Mouse (Mus musculus) myocyte (in vitro differentiated cells): ENCODE results near the gene Klhl21. TPM values are rescaled to one million over a fixed set of nuclear protein-coding genes. Genes with fewer than 3 reads are reported as not detected.

Experiments
- H3K27me3 ChIP-seq: one replicate; pipeline ENCODE4 v1.6.1; 2011; ENCODE audit not compliant: control insufficient read depth, insufficient read depth, insufficient read length
- H3K36me3 ChIP-seq: one replicate; pipeline ENCODE4 v1.6.1; 2011; ENCODE audit not compliant: control insufficient read depth, insufficient read depth
- H3K4me2 ChIP-seq: one replicate; pipeline ENCODE4 v1.6.1; 2011; ENCODE audit warnings: low read depth, control low read depth
- H3K4me3 ChIP-seq: one replicate; pipeline ENCODE4 v1.5.1; 2011; ENCODE audit warnings: mild to moderate bottlenecking, control low read depth, moderate library complexity
- H3K79me2 ChIP-seq: one replicate; pipeline ENCODE4 v1.6.1; 2011; ENCODE audit not compliant: control insufficient read depth, insufficient read depth
- H3ac ChIP-seq: one replicate; pipeline ENCODE4 v1.6.1; 2011; ENCODE audit not compliant: control insufficient read depth, insufficient read length
- CEBPB ChIP-seq: IDR thresholded peaks from 2 replicates; pipeline ENCODE4 v1.6.1; 2011; ENCODE audit warnings: mild to moderate bottlenecking, moderate library complexity; ENCODE audit not compliant: poor library complexity, insufficient read depth, severe bottlenecking
- E2F4 ChIP-seq: IDR thresholded peaks from one replicate; pipeline ENCODE4 v1.6.1; 2011; ENCODE audit warnings: mild to moderate bottlenecking, control low read depth, moderate library complexity; ENCODE audit not compliant: insufficient read depth
- MAX ChIP-seq: IDR thresholded peaks from one replicate; pipeline ENCODE4 v1.6.1; 2011; ENCODE audit warnings: low read depth, mild to moderate bottlenecking, control low read depth
- MYOD1 ChIP-seq, 3 experiments: IDR thresholded peaks; one replicate each; pipeline ENCODE4 v1.6.1; 2011; ENCODE audit warnings: control low read depth in 2 of 3, low read depth in 2 of 3, mild to moderate bottlenecking in 2 of 3, moderate library complexity in 1 of 3; ENCODE audit not compliant: insufficient read length in 2 of 3, control insufficient read depth in 1 of 3
- MYOG ChIP-seq, 3 experiments: IDR thresholded peaks; one replicate each; pipeline ENCODE4 v1.6.1; 2011; ENCODE audit warnings: control low read depth in 2 of 3, low read depth in 2 of 3, mild to moderate bottlenecking in 2 of 3; ENCODE audit not compliant: insufficient read length in 2 of 3, control insufficient read depth in 1 of 3, insufficient read depth in 1 of 3
- POLR2A ChIP-seq: IDR thresholded peaks from one replicate; pipeline ENCODE4 v1.6.1; 2011; ENCODE audit warnings: low read depth, mild to moderate bottlenecking, control low read depth, moderate library complexity; ENCODE audit not compliant: insufficient read length
- POLR2AphosphoS2 ChIP-seq: IDR thresholded peaks from one replicate; pipeline ENCODE4 v1.6.1; 2011; ENCODE audit warnings: low read depth, control low read depth; ENCODE audit not compliant: insufficient read length
- REST ChIP-seq: IDR thresholded peaks from one replicate; pipeline ENCODE4 v1.6.1; 2011; ENCODE audit warnings: mild to moderate bottlenecking, control low read depth, moderate library complexity; ENCODE audit not compliant: insufficient read depth, insufficient read length
- SRF ChIP-seq: IDR thresholded peaks from one replicate; pipeline ENCODE4 v1.6.1; 2011; ENCODE audit warnings: low read depth; ENCODE audit not compliant: control insufficient read depth, insufficient read length
- TCF12 ChIP-seq: IDR thresholded peaks from one replicate; pipeline ENCODE4 v1.6.1; 2011; ENCODE audit warnings: mild to moderate bottlenecking, control low read depth; ENCODE audit not compliant: poor library complexity, insufficient read depth, severe bottlenecking
- TCF3 ChIP-seq: IDR thresholded peaks from one replicate; pipeline ENCODE4 v1.6.1; 2011; ENCODE audit warnings: low read depth, control low read depth; ENCODE audit not compliant: insufficient read length
- USF1 ChIP-seq: IDR thresholded peaks from one replicate; pipeline ENCODE4 v1.6.1; 2011; ENCODE audit warnings: low read depth, mild to moderate bottlenecking, control low read depth, moderate library complexity
- polyA plus RNA-seq: library from polyadenylated mRNA; unstranded; fragments of >200 nt; fragmentation: generic; extraction: Trizol; gene quantifications from one replicate; pipeline ENCODE4 v1.2.1, GENCODE M21; 2012; ENCODE audit warnings: missing spikeins

Klhl21 gene
- polyA plus RNA-seq, 1 experiment, result 25.8 TPM

GRCm38 (mm10) chr4:152012109-152012508 is 3.5 kb downstream of the Klhl21 start:
- no peak overlapping the region for H3ac ChIP-seq
- H3K4me3 ChIP-seq, result peak overlapping the region; percentile 55
- H3K27me3 ChIP-seq, result no peaks in the 10 kb centered on the region
- peak overlapping the region; percentile 98 for H3K4me2 ChIP-seq
- H3K79me2 ChIP-seq, result peaks cover 46% of the 10 kb centered on the region
- peaks cover 6% of the 10 kb centered on the region for H3K36me3 ChIP-seq
- TF ChIP-seq POLR2AphosphoS2 (no peak), MYOG (IDR thresholded peaks at IDR 0.05; ENCODE audit: control insufficient read depth in 1 of 3, insufficient read depth in 1 of 3, insufficient read length in 2 of 3, low read depth in 2 of 3) (peak in 2 of 3 experiments; percentile 30 to 72), MYOD1 (IDR thresholded peaks at IDR 0.05; ENCODE audit: control insufficient read depth in 1 of 3, insufficient read length in 2 of 3, low read depth in 2 of 3) (peak in 2 of 3 experiments; percentile 46 to 79)

GRCm38 (mm10) chr4:152013036-152013813 is 4.6 kb downstream of the Klhl21 start:
- Histone ChIP-seq H3K36me3 (peaks cover 10% of the 10 kb centered on the region), H3K79me2 (peaks cover 46% of the 10 kb centered on the region), H3K4me3 (no peak overlapping the region), H3K27me3 (no peaks in the 10 kb centered on the region), H3ac (no peak overlapping the region), H3K4me2 (peak overlapping the region; percentile 98)
- TF ChIP-seq MYOD1 (IDR thresholded peaks at IDR 0.05; ENCODE audit: control insufficient read depth in 1 of 3, insufficient read length in 2 of 3, low read depth in 2 of 3) (peak in 2 of 3 experiments; percentile 13 to 14), POLR2AphosphoS2 (no peak), SRF (no peak)

DNA sequence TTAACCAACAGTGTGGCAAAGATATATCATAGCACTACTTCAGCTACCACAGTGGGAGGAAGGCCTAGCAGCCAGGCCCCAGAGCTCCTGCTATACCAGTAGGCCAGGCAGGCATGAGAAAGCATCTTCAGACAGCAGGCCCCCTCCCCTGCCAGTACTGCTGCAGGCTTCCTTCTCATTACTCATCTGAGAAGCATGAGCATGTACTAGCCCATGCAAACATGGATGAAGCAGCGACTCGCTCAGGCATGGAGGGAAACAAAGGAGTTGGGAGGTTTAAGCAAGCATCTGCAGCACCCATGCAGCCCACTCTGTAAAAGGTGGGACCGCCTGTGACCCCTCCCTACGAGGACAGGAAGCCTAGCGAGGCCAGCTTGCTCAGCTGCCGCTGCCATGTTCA is 10.5 kb downstream of the Klhl21 start:
- H3K27me3 ChIP-seq, result no peaks in the 10 kb centered on the region
- no peak overlapping the region for H3K4me3 ChIP-seq
- no peak overlapping the region for H3ac ChIP-seq
- no peak overlapping the region for H3K4me2 ChIP-seq
- H3K36me3 ChIP-seq, result peaks cover 14% of the 10 kb centered on the region
- peaks cover 7% of the 10 kb centered on the region for H3K79me2 ChIP-seq
- no peak for TF ChIP-seq POLR2AphosphoS2
- no peak for TF ChIP-seq TCF12
- TF ChIP-seq POLR2A, result no peak
- TF ChIP-seq TCF3, result no peak
- TF ChIP-seq CEBPB, result no peak
- no peak for TF ChIP-seq MAX
- no peak for TF ChIP-seq USF1
- TF ChIP-seq SRF, result no peak
- no peak for TF ChIP-seq MYOD1 (IDR thresholded peaks at IDR 0.05; ENCODE audit: control insufficient read depth in 1 of 3, insufficient read length in 2 of 3, low read depth in 2 of 3)
- TF ChIP-seq REST, result no peak
- TF ChIP-seq MYOG (IDR thresholded peaks at IDR 0.05; ENCODE audit: control insufficient read depth in 1 of 3, insufficient read depth in 1 of 3, insufficient read length in 2 of 3, low read depth in 2 of 3), result no peak

DNA sequence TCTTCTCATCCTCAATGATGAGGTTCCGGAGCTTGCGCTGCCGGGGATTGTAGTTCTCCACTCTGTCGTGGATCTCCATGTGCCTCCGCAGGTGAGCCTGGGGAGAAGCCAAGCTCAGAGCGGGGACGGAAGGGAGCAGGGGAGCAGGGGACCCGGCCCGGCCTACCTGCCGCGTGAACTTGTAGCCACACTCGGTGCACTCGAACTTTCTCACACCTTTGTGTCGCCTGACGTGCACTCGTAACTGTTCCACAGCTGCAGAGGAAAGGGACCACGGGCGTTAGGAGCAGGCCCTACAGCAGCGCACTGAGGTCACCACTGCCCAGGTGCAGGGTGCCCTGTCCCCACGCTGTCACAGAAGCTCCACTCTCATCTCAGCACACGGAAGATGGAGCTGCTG is 11.4 kb downstream of the Klhl21 start:
- H3K27me3 ChIP-seq, result no peaks in the 10 kb centered on the region
- H3K79me2 ChIP-seq, result peaks cover 10% of the 10 kb centered on the region
- H3K4me3 ChIP-seq, result no peak overlapping the region
- TF ChIP-seq POLR2AphosphoS2 (peak; percentile 58), TCF3 (no peak)
- no peak overlapping the region for H3ac ChIP-seq
- H3K36me3 ChIP-seq, result peaks cover 12% of the 10 kb centered on the region
- no peak overlapping the region for H3K4me2 ChIP-seq

DNA sequence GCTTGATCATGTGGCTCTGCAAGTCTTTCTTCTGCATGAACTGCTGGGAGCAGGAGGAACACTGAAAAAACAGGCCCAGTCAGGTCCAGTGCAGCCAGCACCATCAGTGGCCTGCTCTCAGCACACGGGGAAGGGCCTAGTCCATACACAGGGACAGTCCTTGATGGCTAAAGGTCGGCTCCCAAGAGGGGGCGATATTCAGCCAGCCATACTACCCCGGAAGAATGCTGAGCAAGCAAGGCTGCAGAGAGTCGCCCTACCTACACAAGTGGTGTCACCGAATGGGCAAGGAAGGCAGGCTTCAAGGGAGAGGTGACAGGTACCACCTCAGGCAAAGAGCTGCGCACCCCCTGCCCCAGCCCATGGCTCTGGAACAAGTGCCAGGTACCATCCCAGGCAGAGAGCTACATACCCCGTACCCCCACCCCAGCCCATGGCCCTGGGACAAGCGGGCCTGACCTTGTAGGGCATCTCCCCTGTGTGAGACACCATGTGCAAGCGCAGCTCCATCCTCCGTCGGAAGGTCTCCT is 13.0 kb downstream of the Klhl21 start:
- H3K4me3 ChIP-seq, result no peak overlapping the region
- H3K4me2 ChIP-seq, result no peak overlapping the region
- no peaks in the 10 kb centered on the region for H3K27me3 ChIP-seq
- H3K79me2 ChIP-seq, result peaks cover 15% of the 10 kb centered on the region
- H3ac ChIP-seq, result no peak overlapping the region
- TF ChIP-seq POLR2A, result no peak
- TF ChIP-seq REST, result no peak
- no peak for TF ChIP-seq USF1
- no peak for TF ChIP-seq MYOG (IDR thresholded peaks at IDR 0.05; ENCODE audit: control insufficient read depth in 1 of 3, insufficient read depth in 1 of 3, insufficient read length in 2 of 3, low read depth in 2 of 3)
- TF ChIP-seq CEBPB, result no peak
- no peak for TF ChIP-seq SRF
- no peak for TF ChIP-seq POLR2AphosphoS2
- no peak for TF ChIP-seq TCF12
- TF ChIP-seq E2F4, result no peak
- no peak for TF ChIP-seq MYOD1 (IDR thresholded peaks at IDR 0.05; ENCODE audit: control insufficient read depth in 1 of 3, insufficient read length in 2 of 3, low read depth in 2 of 3)
- no peak for TF ChIP-seq TCF3
- TF ChIP-seq MAX, result no peak
- H3K36me3 ChIP-seq, result peaks cover 8% of the 10 kb centered on the region
